Comparison of ENCODE assay signal across 9 mouse cellular contexts in genomic region chr19:30295263-30295704, GRCm38 (mm10).
DNase-seq lines count a peak whose midpoint lies in the region; ATAC-seq and TF ChIP-seq lines count a peak whose summit lies in the region.
"Had no signal": no experiment of that assay in that cellular context is flagged by ENCODE, and none has a peak within 500 bp of the region (broad histone marks: within the 10 kb centered on the region; RNA-seq: fewer than 3 reads in every experiment).

No protein-coding gene starts in this region.

- peak; percentile 69 for TF ChIP-seq CTCF in lung, embryonic 14.5 days (IDR thresholded peaks at IDR 0.05; ENCODE audit: low read depth)
- TF ChIP-seq CTCF in intestine, postnatal 0 days (IDR thresholded peaks at IDR 0.05; ENCODE audit: low read depth), result peak; percentile 68
- TF ChIP-seq CTCF in liver, postnatal 0 days (IDR thresholded peaks at IDR 0.05; ENCODE audit: low read depth), result peak; percentile 51

- ATAC-seq in lung, embryonic 14.5 days (ENCODE audit: insufficient read depth), result no peak
- no peak for ATAC-seq in embryonic facial prominence, embryonic 13.5 days (ENCODE audit: insufficient number of reproducible peaks, insufficient read depth, low FRiP score, low TSS enrichment, low read depth)
- no peak for ATAC-seq in intestine, postnatal 0 days
- ATAC-seq in liver, postnatal 0 days, result no peak
- ATAC-seq in stomach, embryonic 14.5 days (ENCODE audit: insufficient number of reproducible peaks, insufficient read depth, low FRiP score, low read depth), result no peak

- no peak overlapping the region for H3K4me3 ChIP-seq in lung, embryonic 14.5 days (ENCODE audit: low read depth, low read length)
- H3K4me3 ChIP-seq in embryonic facial prominence, embryonic 13.5 days, result peak overlapping the region; percentile 18
- no peak overlapping the region for H3K4me3 ChIP-seq in intestine, postnatal 0 days (ENCODE audit: low read depth, low read length)
- H3K4me3 ChIP-seq in liver, postnatal 0 days (ENCODE audit: low read depth, low read length), result no peak overlapping the region
- H3K4me3 ChIP-seq in stomach, embryonic 14.5 days (ENCODE audit: low read depth, low read length), result no peak overlapping the region
- H3K4me3 ChIP-seq: erythroblast, embryonic 14.5 days; neural tube, embryonic 12.5 days had no signal

- whole genome bisulfite sequencing in lung, embryonic 14.5 days, result 25% methylated on average over 15 of the region's 15 CpGs
- 27% methylated on average over 15 of the region's 15 CpGs for WGBS in embryonic facial prominence, embryonic 13.5 days
- WGBS in intestine, postnatal 0 days, result 31% methylated on average over 15 of the region's 15 CpGs
- WGBS in liver, postnatal 0 days (ENCODE audit: insufficient replicate concordance), result 43% methylated on average over 15 of the region's 15 CpGs
- WGBS in stomach, embryonic 14.5 days, result 36% methylated on average over 15 of the region's 15 CpGs

- no peak overlapping the region for H3K27ac ChIP-seq in lung, embryonic 14.5 days (ENCODE audit: low read depth)
- H3K27ac ChIP-seq in embryonic facial prominence, embryonic 13.5 days, result no peak overlapping the region
- no peak overlapping the region for H3K27ac ChIP-seq in intestine, postnatal 0 days (ENCODE audit: low read depth, low read length)
- no peak overlapping the region for H3K27ac ChIP-seq in liver, postnatal 0 days (ENCODE audit: low read depth)
- no peak overlapping the region for H3K27ac ChIP-seq in stomach, embryonic 14.5 days (ENCODE audit: low read length)
- H3K27ac ChIP-seq: neural tube, embryonic 12.5 days had no signal

- no peaks in the 10 kb centered on the region for H3K27me3 ChIP-seq in lung, embryonic 14.5 days (ENCODE audit: insufficient read depth, low read length)
- H3K27me3 ChIP-seq in embryonic facial prominence, embryonic 13.5 days, result no peaks in the 10 kb centered on the region
- H3K27me3 ChIP-seq in intestine, postnatal 0 days (replicated peaks; ENCODE audit: control insufficient read depth, insufficient read depth, low read length), result no peaks in the 10 kb centered on the region
- H3K27me3 ChIP-seq in liver, postnatal 0 days (ENCODE audit: insufficient read depth, low read length), result no peaks in the 10 kb centered on the region
- H3K27me3 ChIP-seq in stomach, embryonic 14.5 days (ENCODE audit: control insufficient read depth, insufficient read depth, low read length), result no peaks in the 10 kb centered on the region
- H3K27me3 ChIP-seq: neural tube, embryonic 12.5 days had no signal

- TF ChIP-seq EP300 in liver, postnatal 0 days (IDR thresholded peaks at IDR 0.05; ENCODE audit: low read depth), result no peak

- H3K36me3 ChIP-seq in lung, embryonic 14.5 days (ENCODE audit: insufficient read depth), result no peaks in the 10 kb centered on the region
- H3K36me3 ChIP-seq in embryonic facial prominence, embryonic 13.5 days, result no peaks in the 10 kb centered on the region
- no peaks in the 10 kb centered on the region for H3K36me3 ChIP-seq in intestine, postnatal 0 days (ENCODE audit: control insufficient read depth, insufficient read depth)
- no peaks in the 10 kb centered on the region for H3K36me3 ChIP-seq in liver, postnatal 0 days (replicated peaks; ENCODE audit: insufficient read depth, low read length)
- no peaks in the 10 kb centered on the region for H3K36me3 ChIP-seq in stomach, embryonic 14.5 days (ENCODE audit: control insufficient read depth, insufficient read depth, low read length)
- H3K36me3 ChIP-seq: neural tube, embryonic 12.5 days had no signal

- H3K4me2 ChIP-seq in lung, embryonic 14.5 days, result peak overlapping the region; percentile 48
- peak overlapping the region; percentile 44 for H3K4me2 ChIP-seq in embryonic facial prominence, embryonic 13.5 days
- H3K4me2 ChIP-seq in intestine, postnatal 0 days (replicated peaks; ENCODE audit: low read depth), result peak overlapping the region; percentile 37
- no peak overlapping the region for H3K4me2 ChIP-seq in liver, postnatal 0 days (ENCODE audit: low read depth, low read length)
- peak overlapping the region; percentile 8; the same call in 1 of the 2 replicates for H3K4me2 ChIP-seq in stomach, embryonic 14.5 days (replicated peaks; ENCODE audit: low read depth, low read length)
- H3K4me2 ChIP-seq: neural tube, embryonic 12.5 days had no signal

- DNase-seq in lung, embryonic 14.5 days, result peak; percentile 83
- DNase-seq in lung, adult 18-20 months, result no peak
- no peak for DNase-seq in liver, postnatal 0 days
- DNase-seq in gastrocnemius, postnatal 25 days, result no peak

- H3K9ac ChIP-seq in lung, embryonic 14.5 days, result no peak overlapping the region
- H3K9ac ChIP-seq in embryonic facial prominence, embryonic 13.5 days, result no peak overlapping the region
- no peak overlapping the region for H3K9ac ChIP-seq in intestine, postnatal 0 days (ENCODE audit: low read depth, low read length)
- no peak overlapping the region for H3K9ac ChIP-seq in liver, postnatal 0 days (replicated peaks)
- H3K9ac ChIP-seq in stomach, embryonic 14.5 days (replicated peaks; ENCODE audit: low read depth, low read length), result no peak overlapping the region
- H3K9ac ChIP-seq: neural tube, embryonic 12.5 days had no signal

- no peaks in the 10 kb centered on the region for H3K4me1 ChIP-seq in lung, embryonic 14.5 days (ENCODE audit: insufficient read depth)
- peaks cover 13% of the 10 kb centered on the region; the same call in 1 of the 2 replicates for H3K4me1 ChIP-seq in embryonic facial prominence, embryonic 13.5 days
- no peaks in the 10 kb centered on the region for H3K4me1 ChIP-seq in intestine, postnatal 0 days (replicated peaks; ENCODE audit: control insufficient read depth, insufficient read depth, low read length)
- no peaks in the 10 kb centered on the region for H3K4me1 ChIP-seq in liver, postnatal 0 days (ENCODE audit: insufficient read depth)
- no peaks in the 10 kb centered on the region for H3K4me1 ChIP-seq in stomach, embryonic 14.5 days (ENCODE audit: control insufficient read depth, insufficient read depth, low read length)
- H3K4me1 ChIP-seq: neural tube, embryonic 12.5 days had no signal

- no peaks in the 10 kb centered on the region for H3K9me3 ChIP-seq in lung, embryonic 14.5 days (ENCODE audit: low read depth, low read length)
- no peaks in the 10 kb centered on the region for H3K9me3 ChIP-seq in embryonic facial prominence, embryonic 13.5 days
- H3K9me3 ChIP-seq in intestine, postnatal 0 days (ENCODE audit: control insufficient read depth), result no peaks in the 10 kb centered on the region
- H3K9me3 ChIP-seq in liver, postnatal 0 days (ENCODE audit: low read length), result no peaks in the 10 kb centered on the region
- H3K9me3 ChIP-seq in stomach, embryonic 14.5 days (ENCODE audit: control insufficient read depth, low read depth, low read length), result no peaks in the 10 kb centered on the region
- H3K9me3 ChIP-seq: neural tube, embryonic 12.5 days had no signal
